Mouse (Mus musculus) right cerebral cortex, postnatal 36 days (tissue): ENCODE data around the gene Fhdc1.
A peak's percentile ranks its signal among the peaks of the same experiment; 100 is the strongest.

Experiments used
- DNase-seq, 2 experiments: peaks; one replicate each; pipeline ENCODE4 v3.0.0; 2022; ENCODE audit warnings: low spot score in 2 of 2, mixed read lengths in 1 of 2

Fhdc1 gene

GRCm38 (mm10) chr3:84474981-84475775 lies 5.1 kb downstream of the Fhdc1 start:
- no peak for DNase-seq

- DNase-seq, result no peak
These were observed 5.8 kb downstream of the Fhdc1 start for GRCm38 (mm10) chr3:84474398-84474797.

GRCm38 (mm10) chr3:84472955-84473354 lies 7.3 kb downstream of the Fhdc1 start:
- DNase-seq, result no peak

GRCm38 (mm10) chr3:84472527-84472926 lies 7.7 kb downstream of the Fhdc1 start:
- no peak for DNase-seq

DNA sequence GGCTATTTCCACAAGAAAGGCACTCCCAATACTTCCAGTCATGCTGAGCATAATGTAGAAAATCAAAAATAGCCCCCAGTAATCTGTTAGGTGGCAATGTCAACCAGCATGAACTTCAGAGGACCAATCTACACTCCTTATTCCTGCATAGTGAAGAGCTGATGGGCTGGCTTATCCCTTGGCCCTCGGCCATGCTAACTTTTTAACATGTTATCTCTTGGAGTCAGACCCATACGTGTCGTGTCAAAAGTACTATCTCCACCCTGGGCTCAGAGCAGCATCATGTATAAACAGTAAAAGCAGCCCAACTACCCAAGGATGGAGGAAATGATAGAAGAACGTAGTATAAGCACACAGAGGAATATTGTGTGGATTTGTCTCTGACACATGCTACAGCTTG lies 9.1 kb downstream of the Fhdc1 start:
- DNase-seq, result no peak

- no peak for DNase-seq
These were observed 12.1 kb downstream of the Fhdc1 start for GRCm38 (mm10) chr3:84468111-84468453.

GRCm38 (mm10) chr3:84467419-84468110 lies 12.7 kb downstream of the Fhdc1 start:
- DNase-seq, result no peak

DNA sequence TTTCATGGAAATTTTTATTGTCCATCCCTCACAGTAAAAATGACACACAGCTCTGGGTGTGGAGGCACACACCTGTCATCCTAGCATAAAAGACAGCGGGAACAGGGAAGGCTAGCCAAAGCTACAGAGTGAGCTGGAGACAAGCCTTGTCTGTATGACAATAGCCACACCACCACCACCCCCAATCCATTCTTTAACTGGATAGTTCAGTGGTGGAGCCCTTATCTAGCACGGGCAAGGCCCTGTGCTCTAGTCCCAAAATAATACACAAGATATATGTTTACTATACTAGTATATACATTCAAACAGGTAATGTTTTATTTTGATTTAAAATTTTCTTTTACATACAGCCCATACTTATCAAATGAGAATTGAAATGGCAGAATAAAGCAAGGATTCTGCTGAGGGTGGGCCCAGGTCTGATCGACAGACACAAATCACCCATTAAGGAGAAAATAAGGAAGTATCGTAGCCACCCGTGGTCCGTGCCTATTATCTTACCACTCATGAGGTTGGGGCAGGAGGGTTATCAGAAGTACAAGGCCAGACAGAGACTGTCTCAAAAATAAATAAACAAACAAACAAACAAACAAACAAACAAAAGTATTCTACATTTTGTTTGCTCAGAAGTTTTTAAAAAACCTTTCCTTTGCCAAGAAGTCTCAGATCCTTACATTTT lies 14.3 kb downstream of the Fhdc1 start:
- no peak for DNase-seq

DNA sequence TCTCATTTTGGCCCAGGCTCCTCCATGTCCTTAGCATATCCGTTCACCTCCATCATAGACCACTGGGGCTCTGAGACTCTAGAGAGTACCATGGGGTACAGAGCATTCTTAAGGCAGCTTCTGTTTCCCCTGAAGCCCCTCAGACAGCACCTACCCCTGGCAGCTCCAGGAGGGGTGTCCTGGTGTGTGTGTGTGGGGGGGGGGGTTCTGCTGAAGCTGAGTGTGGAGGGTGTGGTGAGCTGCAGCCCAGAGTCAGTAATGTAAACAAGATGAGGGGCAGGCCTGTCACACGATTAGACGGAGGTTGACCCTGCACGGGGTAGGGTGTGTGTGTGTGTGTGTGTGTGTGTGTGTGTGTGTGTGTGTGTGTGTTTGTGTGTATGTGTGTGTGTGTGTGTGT lies 18.5 kb downstream of the Fhdc1 start:
- no peak for DNase-seq

DNA sequence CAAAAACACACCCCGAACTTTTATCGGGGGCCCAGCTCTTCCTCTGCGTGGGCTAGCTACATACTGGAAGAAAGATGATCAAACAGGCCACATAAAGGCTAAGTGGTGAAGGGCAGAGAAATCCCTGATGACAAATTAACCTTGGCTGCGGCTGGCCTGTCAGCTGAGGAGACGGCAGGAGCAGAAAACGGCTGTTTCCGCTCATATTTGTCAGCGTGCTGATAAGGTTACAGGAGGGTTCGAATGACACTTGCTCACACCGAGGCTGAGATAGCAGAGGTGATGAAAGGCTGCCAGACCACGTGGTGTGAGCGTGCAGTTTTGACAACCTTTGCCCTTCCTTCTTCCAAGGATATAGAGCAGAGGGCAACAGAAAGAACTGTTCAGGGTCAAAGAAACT lies 19.3 kb downstream of the Fhdc1 start:
- DNase-seq, result no peak

- no peak for DNase-seq
These were observed 19.7 kb downstream of the Fhdc1 start for GRCm38 (mm10) chr3:84460499-84460898.

GRCm38 (mm10) chr3:84455733-84456417 lies 24.4 kb downstream of the Fhdc1 start:
- DNase-seq, result no peak

GRCm38 (mm10) chr3:84450651-84451050 lies 29.6 kb downstream of the Fhdc1 start:
- no peak for DNase-seq

DNA sequence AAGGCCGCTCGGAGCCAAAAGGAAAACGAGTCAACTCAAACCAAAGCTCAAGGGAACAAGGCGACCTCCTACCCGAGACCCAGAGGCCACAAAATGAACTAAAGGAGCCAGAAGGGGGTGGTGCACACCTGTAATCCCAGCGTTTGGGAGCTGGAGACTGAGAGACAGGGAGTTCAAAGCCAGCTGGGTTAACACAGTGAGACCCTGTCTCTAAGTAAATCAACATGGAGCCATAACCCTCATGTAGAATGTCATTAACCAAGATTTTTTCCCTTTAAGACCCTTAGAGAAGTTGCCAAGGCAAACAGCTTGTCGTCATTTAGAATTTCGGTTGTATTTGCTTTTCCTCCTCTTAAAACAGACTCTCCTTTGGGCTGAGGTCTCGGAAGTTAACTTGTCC lies 31.2 kb downstream of the Fhdc1 start:
- no peak for DNase-seq

DNA sequence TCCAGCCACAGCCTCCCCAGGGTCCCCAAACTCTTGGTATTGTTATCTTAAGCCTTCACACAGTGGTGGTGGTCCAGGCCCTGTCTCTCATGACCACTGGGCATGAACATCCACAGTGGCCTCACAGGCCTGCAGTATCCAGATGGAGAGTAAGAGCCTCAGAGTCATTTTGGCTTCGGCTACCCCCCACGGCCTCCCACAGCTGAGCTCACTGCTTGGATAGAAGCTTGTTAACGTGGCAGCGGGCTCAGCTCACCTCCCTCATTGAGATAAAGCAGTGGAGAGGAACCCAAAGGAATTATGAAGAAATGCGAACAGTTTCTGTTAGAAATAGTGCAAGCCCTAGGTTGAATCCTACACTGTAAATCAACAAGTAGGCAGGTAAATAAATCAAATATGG lies 32.4 kb downstream of the Fhdc1 start:
- DNase-seq, result no peak

- no peak for DNase-seq
These were observed 34.4 kb downstream of the Fhdc1 start for GRCm38 (mm10) chr3:84445838-84446237.

DNA sequence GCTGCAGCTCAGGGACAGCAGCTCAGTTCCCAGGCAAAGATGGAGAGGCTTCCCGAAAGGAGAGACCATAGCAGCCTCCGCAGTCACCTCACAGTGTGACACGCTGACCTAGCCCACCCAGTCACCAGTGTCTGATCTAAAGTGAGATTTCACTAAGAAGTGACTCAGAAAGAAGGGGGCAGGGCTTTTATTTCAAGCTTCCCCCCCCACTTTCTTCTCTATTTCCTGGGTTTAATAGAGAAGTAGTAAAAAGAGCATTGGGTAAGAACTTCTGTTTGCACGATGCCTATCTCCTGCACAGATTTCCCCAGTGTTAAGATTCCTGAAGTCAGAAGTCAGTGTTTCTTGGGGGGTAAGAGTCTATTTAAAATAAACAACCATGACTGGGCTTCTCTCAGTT lies 37.3 kb downstream of the Fhdc1 start:
- no peak for DNase-seq

- DNase-seq, result peak; percentile 46 to 49
These were observed 40.6 kb downstream of the Fhdc1 start for GRCm38 (mm10) chr3:84439431-84440210.

- DNase-seq, result no peak
These were observed 41.4 kb downstream of the Fhdc1 start for GRCm38 (mm10) chr3:84438840-84439239.

- peak; percentile 23 to 44 for DNase-seq
These were observed 42.1 kb downstream of the Fhdc1 start for GRCm38 (mm10) chr3:84438118-84438517.

DNA sequence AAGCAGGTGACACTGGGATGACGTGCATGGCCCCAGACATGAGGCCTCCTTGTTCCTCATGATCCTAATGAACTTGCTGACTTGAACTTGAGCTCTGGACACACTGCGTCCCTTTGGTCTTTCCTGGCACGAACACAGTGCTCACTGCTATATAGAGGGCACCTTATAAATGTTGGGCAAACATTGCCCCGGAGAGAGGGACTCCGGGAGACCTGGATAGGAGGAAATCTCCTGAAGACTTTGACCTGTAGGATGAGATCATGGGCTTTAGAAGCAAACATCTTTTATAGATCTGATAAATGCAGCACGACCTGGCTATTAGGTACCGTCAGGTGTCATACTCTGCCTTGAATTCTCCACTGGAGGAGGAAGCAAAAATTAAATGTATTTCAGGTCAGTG lies 43.3 kb downstream of the Fhdc1 start:
- no peak for DNase-seq
